Mouse (Mus musculus): ENCODE data around the gene Tsacc.

GRCm38 (mm10) chr3:88245811-88246210 lies 51.0 kb downstream of the Tsacc start:
- TF ChIP-seq CTCF (IDR thresholded peaks at IDR 0.05; ENCODE audit: low read depth), result peak; percentile 97
- TF ChIP-seq EP300 (IDR thresholded peaks at IDR 0.05; ENCODE audit: low read depth), result no peak
